12 mouse cellular contexts compared by ENCODE assay signal in the genomic region with DNA sequence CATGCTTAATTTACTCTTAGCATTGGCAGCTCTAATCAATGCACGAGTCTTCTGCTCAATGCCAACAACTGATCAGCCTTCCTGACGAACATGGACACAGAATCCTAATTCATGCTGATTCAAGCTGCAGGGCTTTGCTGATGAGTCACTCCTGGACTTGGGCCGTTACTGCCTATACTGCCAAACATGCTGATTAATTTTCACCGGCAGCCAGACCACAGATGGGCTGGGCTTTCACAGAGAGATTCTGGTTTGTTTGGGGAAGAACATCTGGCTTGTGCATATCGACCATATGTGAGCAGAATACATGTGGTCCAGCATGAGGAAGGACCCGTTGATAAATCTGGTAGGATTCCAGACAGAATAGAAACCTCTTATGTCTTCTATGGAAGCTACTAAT.
A peak's percentile ranks its signal among the peaks of the same experiment; 100 is the strongest.
DNase-seq lines count a peak whose midpoint lies in the region; ATAC-seq and TF ChIP-seq lines count a peak whose summit lies in the region.
"Had no signal": no experiment of that assay in that cellular context is flagged by ENCODE, and none has a peak within 500 bp of the region (broad histone marks: within the 10 kb centered on the region; RNA-seq: fewer than 3 reads in every experiment).

No protein-coding gene starts in this region.

- no peaks in the 10 kb centered on the region for H3K9me3 ChIP-seq in forebrain, postnatal 0 days (ENCODE audit: low read length)
- H3K9me3 ChIP-seq in forebrain, embryonic 13.5 days (replicated peaks): no peaks in the 10 kb centered on the region
- H3K9me3 ChIP-seq in stomach, embryonic 15.5 days: no peaks in the 10 kb centered on the region
- no peaks in the 10 kb centered on the region for H3K9me3 ChIP-seq in hindbrain, embryonic 11.5 days (ENCODE audit: control insufficient read depth, low read length)
- H3K9me3 ChIP-seq: forebrain, embryonic 10.5 days; neural tube, embryonic 15.5 days had no signal

- no peaks in the 10 kb centered on the region for H3K27me3 ChIP-seq in forebrain, postnatal 0 days (ENCODE audit: insufficient read depth, low read length)
- H3K27me3 ChIP-seq in forebrain, embryonic 13.5 days: no peaks in the 10 kb centered on the region
- H3K27me3 ChIP-seq in stomach, embryonic 15.5 days (replicated peaks): no peaks in the 10 kb centered on the region
- no peaks in the 10 kb centered on the region for H3K27me3 ChIP-seq in hindbrain, embryonic 11.5 days (ENCODE audit: control insufficient read depth, insufficient read depth, low read length)
- H3K27me3 ChIP-seq: neural tube, embryonic 15.5 days had no signal

- ATAC-seq in forebrain, postnatal 0 days: peak; percentile 32; the same call in 1 of the 2 replicates
- no peak for ATAC-seq in forebrain, embryonic 13.5 days
- ATAC-seq in stomach, embryonic 15.5 days (ENCODE audit: insufficient read depth, low FRiP score, low read depth): peak; percentile 90
- no peak for ATAC-seq in hindbrain, embryonic 11.5 days (ENCODE audit: low FRiP score)

- H3K4me1 ChIP-seq in forebrain, postnatal 0 days (ENCODE audit: insufficient read depth): 0 out of 2 replicates have a peak, but pooled peaks cover 7% of the 10 kb centered on the region
- peaks cover 29% of the 10 kb centered on the region for H3K4me1 ChIP-seq in forebrain, embryonic 13.5 days
- no peaks in the 10 kb centered on the region for H3K4me1 ChIP-seq in stomach, embryonic 15.5 days
- H3K4me1 ChIP-seq in hindbrain, embryonic 11.5 days (replicated peaks; ENCODE audit: control insufficient read depth, insufficient read depth, low read length): no peaks in the 10 kb centered on the region
- H3K4me1 ChIP-seq: neural tube, embryonic 15.5 days had no signal

- no peak overlapping the region for H3K9ac ChIP-seq in forebrain, postnatal 0 days
- H3K9ac ChIP-seq in forebrain, embryonic 13.5 days: no peak overlapping the region
- H3K9ac ChIP-seq in stomach, embryonic 15.5 days: no peak overlapping the region
- H3K9ac ChIP-seq in hindbrain, embryonic 11.5 days (ENCODE audit: low read depth, low read length): no peak overlapping the region
- H3K9ac ChIP-seq: neural tube, embryonic 15.5 days had no signal

- peak; percentile 63 for DNase-seq in forebrain, postnatal 0 days
- DNase-seq in ovary, adult 18-20 months (ENCODE audit: low spot score): peak; percentile 12
- DNase-seq in ovary, postnatal 10 days (ENCODE audit: low spot score): no peak
- peak; percentile 29 for DNase-seq in heart, postnatal 4 days
- no peak for DNase-seq in kidney, postnatal 14 days
- no peak for DNase-seq in hindbrain, embryonic 11.5 days (ENCODE audit: low spot score)
- DNase-seq: kidney, adult 2 months; lung, postnatal 36 days had no signal

- no peak overlapping the region for H3K4me3 ChIP-seq in forebrain, postnatal 0 days (ENCODE audit: low read depth, low read length)
- H3K4me3 ChIP-seq in forebrain, embryonic 13.5 days: no peak overlapping the region
- H3K4me3 ChIP-seq in stomach, embryonic 15.5 days (replicated peaks): no peak overlapping the region
- H3K4me3 ChIP-seq in hindbrain, embryonic 11.5 days (ENCODE audit: low read depth, low read length): no peak overlapping the region
- H3K4me3 ChIP-seq: forebrain, embryonic 10.5 days; neural tube, embryonic 15.5 days had no signal

- no peak for TF ChIP-seq CTCF in forebrain, postnatal 0 days (IDR thresholded peaks at IDR 0.05; ENCODE audit: low read depth)

- 38% methylated on average over 6 of the region's 6 CpGs for WGBS in forebrain, postnatal 0 days
- 62% methylated on average over 6 of the region's 6 CpGs for WGBS in forebrain, embryonic 13.5 days
- WGBS in stomach, embryonic 15.5 days: 36% methylated on average over 6 of the region's 6 CpGs
- WGBS in hindbrain, embryonic 11.5 days: 81% methylated on average over 6 of the region's 6 CpGs

- H3K27ac ChIP-seq in forebrain, postnatal 0 days (ENCODE audit: low read depth, low read length): no peak overlapping the region
- H3K27ac ChIP-seq in forebrain, embryonic 13.5 days: no peak overlapping the region
- 0 out of 2 replicates have a peak overlapping the region, but pooled peaks have one; percentile 42 for H3K27ac ChIP-seq in stomach, embryonic 15.5 days
- no peak overlapping the region for H3K27ac ChIP-seq in hindbrain, embryonic 11.5 days (ENCODE audit: low read depth, low read length)
- H3K27ac ChIP-seq: forebrain, embryonic 10.5 days; neural tube, embryonic 15.5 days had no signal

- H3K36me3 ChIP-seq in forebrain, postnatal 0 days (ENCODE audit: insufficient read depth): no peaks in the 10 kb centered on the region
- H3K36me3 ChIP-seq in forebrain, embryonic 13.5 days (ENCODE audit: poor library complexity, severe bottlenecking): no peaks in the 10 kb centered on the region
- no peaks in the 10 kb centered on the region for H3K36me3 ChIP-seq in stomach, embryonic 15.5 days
- no peaks in the 10 kb centered on the region for H3K36me3 ChIP-seq in hindbrain, embryonic 11.5 days (ENCODE audit: control insufficient read depth, insufficient read depth, low read length)
- H3K36me3 ChIP-seq: forebrain, embryonic 10.5 days; neural tube, embryonic 15.5 days had no signal

- H3K4me2 ChIP-seq in forebrain, postnatal 0 days (ENCODE audit: low read depth): no peak overlapping the region
- no peak overlapping the region for H3K4me2 ChIP-seq in forebrain, embryonic 13.5 days
- no peak overlapping the region for H3K4me2 ChIP-seq in stomach, embryonic 15.5 days
- H3K4me2 ChIP-seq in hindbrain, embryonic 11.5 days (replicated peaks; ENCODE audit: low read depth, low read length): no peak overlapping the region
- H3K4me2 ChIP-seq: neural tube, embryonic 15.5 days had no signal

Comparison
In these comparisons a context has a peak if more than half of its experiments do, and no peak if none do; other contexts are left out.
1. ATAC-seq: peak in forebrain, postnatal 0 days (single experiment) and stomach, embryonic 15.5 days (single experiment); none in forebrain, embryonic 13.5 days (single experiment) and hindbrain, embryonic 11.5 days (single experiment).
2. DNase-seq: peak in forebrain, postnatal 0 days (single experiment), ovary, adult 18-20 months (single experiment) and heart, postnatal 4 days (single experiment); none in ovary, postnatal 10 days (single experiment), kidney, postnatal 14 days (single experiment) and hindbrain, embryonic 11.5 days (single experiment).